Mouse (Mus musculus) cerebellum, adult (tissue): Measurements from ENCODE around the gene Mdm4.

Source experiments
- ATAC-seq: cut with Nextera tagmentation; 2 replicates; pipeline ENCODE4 v1.9.2; 2017; ENCODE audit warnings: mild to moderate bottlenecking, moderate library complexity, mixed read lengths; ENCODE audit not compliant: insufficient number of reproducible peaks, low FRiP score, low TSS enrichment

Mdm4 gene

DNA sequence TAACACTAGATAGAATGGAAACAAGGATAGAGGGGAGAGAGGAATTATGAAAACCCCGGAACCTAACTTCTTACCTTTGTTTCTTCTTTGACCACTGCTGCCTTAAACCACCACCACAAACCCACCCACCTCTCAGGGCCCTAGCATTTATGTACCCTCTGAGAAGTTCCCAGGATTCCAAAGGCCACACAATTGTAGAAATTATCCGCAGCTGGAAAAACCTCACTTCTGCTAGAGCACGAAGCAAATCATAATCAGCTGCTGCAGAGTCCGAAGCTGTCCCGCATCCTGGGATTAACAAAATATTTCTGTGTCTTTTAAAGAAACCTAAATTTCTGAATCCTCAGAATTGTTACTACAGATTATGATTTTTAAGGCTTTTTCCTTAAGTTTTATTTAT is at the start of gene Mdm4:
TSS of gene Mdm4 (minus strand) at position 101 of the 400 bp plus-strand sequence.
- ATAC-seq: no peak

DNA sequence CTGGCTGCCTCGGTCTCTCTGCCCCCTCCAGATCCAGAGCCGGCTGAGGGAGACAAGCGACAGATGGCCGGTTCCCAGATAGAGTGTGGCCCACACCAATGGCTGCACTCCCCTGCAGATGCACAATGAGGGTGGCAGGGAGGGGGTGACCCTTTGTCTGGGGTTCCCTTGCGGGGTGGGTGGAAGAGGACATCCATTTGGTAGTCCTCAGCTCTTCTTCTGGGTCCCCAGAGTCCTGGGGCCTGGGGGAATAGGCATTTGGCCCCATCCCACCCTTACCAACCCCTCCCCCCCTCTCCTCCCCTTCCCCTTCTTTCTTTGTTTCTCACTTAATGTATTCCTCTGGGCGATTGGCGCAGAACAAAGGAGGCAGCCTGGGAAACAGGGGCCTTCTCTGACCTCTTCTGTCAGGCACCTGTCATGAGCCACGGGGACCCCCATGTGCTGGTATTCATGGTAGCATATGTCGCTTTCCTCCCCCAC is 49.8 kb upstream of the Mdm4 start:
- no peak for ATAC-seq

DNA sequence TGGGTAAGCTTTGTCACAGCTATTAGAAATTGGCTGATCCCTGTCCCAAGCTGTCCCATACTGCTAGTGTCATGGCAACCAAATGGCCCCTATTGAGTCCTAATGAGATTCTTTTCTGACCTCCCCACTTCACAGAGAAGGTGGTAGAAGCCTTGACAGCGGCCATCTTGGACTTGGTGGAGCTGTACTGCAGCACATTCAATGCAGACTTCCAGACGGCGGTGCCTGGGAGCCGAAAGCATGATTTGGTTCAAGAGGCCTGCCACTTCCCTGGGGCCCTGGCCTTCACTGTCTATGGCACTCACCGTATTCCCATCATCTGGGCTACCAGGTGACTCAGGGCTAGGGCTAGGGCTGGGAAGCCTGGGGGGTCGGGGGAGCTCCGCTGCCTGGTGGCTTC is 49.1 kb upstream of the Mdm4 start:
- ATAC-seq: no peak

DNA sequence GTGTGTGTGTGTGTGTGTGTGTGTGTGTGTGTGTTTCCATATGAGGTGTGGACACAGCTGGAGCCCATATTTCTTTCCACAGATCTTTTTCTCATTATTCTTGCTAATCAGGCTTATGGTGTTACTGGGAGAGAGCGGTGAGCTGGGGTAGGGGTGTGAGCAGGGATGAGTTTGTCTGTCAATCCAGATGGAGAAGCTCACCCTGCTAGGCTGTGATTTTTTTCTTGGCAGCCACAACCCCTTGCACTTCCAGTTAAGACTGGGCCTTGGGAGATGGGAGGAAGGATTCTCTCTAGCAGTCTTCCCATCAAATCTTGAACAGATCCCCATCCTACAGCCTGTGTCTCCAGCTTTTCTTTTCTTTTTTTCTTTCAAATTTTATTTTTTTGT is 48.0 kb upstream of the Mdm4 start:
- no peak for ATAC-seq

DNA sequence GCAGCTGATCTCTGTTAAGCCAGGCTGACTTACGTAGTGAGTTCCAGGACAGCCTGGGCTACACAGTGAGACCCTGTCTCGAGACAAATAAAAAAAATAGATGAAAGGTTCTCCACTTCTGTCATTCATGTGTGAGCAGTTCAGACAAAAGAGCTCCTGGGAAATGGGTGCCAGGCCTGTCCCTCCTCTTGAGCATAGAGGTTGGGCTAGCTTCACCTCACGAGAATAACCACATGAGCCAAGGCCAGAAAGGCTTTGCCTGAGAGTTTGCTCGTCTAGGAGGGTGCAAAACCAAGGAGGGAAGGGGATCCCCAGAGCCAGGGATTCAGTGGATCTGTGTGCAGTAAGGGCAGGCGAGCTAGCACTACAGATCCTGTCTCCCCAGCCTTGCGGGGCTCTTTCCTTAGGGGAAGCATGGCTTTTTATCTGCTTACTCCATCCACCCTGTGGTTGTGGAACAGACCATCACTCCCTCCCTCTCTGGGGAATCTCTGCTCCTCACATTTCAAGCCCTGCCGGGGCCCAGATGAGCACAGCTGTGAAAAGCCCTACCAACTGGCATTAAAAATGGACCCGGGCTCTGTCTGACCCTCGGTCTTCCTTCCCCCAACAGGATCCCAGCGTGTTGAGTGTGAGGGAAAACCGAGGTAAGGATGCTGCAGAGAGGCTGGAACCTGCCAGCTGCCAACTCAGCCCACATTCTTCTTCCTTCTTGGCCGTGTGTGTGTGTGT is 47.4 kb upstream of the Mdm4 start:
- no peak for ATAC-seq

DNA sequence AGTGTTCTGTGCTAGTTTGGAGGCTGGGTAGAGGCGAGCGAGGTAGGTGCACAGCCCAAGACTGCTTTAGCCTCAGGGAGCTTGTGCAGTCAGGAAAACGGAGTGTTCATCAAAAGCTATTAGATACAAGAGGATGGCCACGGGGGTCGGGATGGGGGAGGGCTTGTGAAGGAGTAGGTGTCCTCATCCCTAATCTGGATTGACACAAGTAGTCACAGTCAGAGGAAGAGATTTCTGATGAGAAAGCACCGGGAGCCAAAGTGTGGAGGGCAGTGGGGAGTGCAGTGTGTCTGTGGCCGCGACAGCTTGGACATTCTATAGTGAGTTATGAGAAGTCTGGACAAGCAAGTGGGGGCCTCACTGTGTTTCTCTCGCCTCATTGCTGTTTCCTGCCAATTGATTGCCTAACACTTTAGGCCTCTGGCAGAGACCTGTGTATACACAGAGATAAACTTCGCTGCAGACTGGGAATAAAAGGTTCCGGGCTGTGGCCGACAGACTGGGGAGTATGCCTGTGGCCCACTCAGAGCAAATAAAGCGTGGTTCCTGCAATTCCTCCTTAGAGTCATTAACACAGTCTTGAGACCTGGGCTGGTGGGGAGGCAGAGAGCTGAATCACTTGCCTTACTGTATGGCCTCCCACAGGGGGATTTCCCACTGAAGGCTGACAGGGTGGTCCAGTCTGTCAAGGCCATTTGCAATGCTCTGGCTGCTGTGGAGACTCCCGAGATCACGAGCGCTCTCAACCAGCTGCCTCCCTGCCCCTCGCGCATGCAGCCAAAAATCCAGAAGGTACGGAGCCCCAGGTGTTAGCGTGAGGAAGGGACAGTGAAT is 46.5 kb upstream of the Mdm4 start:
- no peak for ATAC-seq

DNA sequence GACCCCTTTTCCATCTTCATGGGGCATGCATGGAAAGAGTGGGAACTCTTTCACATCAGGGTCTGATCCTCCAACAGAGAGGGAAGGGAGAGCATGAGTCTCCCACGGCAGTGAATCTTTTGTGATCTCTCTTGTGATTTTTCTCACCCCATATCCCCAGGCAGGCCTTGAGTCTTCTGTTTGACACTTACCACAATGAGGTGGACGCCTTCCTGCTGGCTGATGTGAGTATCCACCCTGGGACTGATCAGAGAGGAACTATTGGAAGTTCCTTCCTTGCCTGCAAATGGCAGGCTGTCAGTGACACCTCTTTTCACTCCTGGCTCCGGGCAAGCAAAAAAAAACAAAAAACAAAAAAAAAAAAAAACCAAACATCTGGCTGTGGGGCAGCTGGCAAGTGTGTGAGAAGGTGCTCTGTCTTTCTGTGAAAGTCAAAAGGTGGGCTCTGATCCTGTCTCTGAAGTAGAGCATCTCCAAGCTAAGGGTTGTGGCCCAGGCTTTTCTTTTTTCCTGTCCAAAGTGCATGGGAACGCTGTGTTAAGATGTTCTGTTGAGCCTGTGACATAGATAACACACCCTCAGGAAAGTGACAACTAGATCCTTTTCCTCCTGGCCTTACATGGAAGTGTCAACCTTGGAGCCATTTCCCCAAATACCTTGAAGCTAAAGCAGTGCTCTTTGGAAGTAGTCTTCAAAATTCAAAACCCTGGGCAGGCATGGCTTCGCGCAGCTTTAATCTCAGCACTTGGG is 45.5 kb upstream of the Mdm4 start:
- ATAC-seq: no peak

DNA sequence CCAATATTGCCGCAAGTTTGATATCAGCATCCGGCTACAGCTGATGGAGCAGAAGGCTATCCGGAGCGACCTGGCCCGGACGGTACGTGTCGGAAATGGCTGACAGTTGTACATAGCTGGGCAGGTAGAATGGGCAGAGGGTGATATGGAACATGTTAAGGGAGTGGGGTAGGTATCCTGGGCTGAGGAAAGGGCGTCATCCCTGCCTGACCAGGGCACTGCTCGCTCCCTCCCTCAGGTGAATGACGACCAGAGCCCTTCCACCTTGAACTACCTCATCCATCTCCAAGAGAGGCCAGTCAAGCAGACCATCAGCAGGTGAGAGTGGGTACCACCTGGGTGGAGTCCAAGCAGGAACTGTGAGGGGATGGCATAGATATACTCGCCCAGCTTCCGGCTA is 44.2 kb upstream of the Mdm4 start:
- ATAC-seq: no peak

DNA sequence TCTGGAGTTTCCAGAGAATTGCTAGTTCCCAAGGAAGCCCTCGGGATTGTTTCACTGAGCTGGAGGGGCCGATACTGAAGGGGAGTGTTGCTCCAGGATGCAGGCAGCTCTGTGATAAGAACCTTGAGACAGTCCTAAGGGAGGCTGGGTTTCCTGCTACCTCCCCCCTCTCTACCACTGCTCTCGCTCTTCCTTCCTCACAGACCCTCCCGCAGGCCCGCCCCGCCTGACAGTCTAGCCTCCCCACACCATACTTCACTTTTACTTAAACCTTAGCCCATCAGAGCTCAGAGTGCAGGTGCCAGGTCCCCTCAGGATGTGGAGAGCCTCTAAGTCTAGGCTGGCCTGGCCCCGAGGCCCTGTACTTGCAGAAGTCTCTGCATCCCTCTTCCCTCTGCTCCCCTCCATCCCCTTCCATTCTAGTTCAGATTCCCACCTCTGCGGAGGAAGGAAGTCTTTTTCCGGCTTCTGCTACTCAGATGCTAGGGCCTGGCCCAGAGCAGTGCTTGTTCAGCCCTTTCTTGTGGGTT is 43.0 kb upstream of the Mdm4 start:
- no peak for ATAC-seq

DNA sequence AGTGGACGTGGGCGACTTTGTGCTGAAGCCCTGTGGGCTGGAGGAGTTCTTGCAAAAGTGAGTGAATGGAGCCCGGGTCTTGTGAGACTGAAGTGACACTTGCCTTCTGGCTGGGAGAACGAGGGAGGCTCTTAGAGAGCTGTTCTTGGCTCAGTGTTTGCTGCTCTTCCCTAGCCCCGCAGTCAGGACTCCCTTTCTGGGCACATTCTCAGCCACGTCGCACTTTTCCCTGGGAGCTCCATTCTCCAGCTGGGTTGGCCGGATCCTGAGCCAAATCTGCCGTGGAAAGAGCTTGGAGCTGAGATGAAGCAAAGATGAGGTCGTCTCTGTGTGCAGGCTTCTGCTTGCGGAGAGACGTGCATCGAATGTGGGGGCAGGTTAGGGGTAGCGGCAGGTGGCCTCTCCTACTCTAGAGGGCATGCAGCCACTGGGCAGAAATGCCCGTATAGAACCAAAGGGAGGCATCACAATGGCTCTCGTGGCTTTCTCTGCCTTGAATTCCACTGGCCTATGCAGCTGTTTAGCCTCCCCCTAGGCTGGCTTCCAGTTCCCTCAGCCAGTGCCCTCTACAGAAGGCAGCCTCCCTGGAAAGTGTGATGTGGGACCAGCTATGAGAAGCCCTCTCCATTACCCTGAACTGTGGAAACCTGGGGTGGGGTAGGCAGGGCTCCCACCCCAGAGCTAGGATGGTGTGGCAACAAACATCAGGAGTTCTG is 41.5 kb upstream of the Mdm4 start:
- ATAC-seq: no peak

DNA sequence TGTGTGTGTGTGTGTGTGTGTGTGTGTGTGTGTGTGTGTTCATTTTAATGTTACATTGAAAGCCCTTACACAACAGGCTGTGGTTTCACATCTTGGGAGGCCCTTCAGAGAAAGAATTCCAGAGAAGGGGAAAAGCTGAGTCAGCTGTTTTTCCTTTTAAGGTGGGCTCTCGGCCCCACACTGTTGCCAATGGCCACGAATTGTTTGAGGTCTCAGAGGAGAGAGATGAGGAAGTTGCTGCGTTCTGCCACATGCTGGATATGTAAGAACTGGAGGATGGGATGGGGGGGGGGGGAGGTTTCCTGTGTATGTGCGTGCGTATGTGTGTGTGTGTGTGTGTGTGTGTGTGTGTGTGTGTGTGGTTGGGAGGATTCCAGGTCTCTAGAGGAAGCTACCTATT is 39.8 kb upstream of the Mdm4 start:
- no peak for ATAC-seq

DNA sequence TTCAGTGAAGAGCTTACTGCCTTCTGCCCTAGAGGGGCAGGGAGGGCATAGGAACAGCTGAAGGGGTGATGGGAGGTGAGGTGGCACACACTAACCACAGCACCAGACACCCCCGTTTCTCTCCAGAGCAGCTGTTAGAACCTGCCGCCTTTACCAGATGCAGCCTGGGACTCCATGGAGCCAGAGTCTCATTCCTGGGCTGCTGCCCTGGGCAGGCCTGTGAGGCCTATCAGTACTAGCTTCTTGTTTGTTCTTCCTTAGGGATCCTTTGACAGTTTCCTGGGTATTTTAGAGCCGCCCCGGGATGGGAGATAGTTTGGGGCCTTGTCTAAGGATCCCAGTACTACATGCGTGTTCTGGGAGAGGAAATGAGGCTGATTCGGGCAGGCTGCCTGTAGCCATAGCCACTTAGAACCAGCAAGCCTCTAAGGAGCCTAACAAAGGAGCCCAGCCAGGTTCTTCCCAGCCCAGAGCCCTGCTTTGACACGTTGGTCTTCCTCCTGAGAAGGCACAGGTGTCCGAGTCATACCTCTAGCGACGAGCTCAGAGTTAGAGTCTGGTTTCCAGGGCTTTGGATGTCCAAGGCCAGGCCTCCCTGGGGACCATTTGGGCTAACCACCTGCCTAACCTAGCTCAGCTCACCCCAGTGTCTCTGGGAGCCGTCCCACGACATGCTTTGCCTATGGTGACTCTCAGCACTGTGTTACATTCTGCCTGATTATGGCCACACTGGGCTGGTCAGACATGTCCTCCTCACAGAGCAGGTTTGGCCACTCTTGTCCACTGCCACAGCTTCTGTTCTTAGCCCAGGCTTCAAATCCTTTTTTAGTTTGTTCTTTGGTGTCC is 39.1 kb upstream of the Mdm4 start:
- no peak for ATAC-seq

DNA sequence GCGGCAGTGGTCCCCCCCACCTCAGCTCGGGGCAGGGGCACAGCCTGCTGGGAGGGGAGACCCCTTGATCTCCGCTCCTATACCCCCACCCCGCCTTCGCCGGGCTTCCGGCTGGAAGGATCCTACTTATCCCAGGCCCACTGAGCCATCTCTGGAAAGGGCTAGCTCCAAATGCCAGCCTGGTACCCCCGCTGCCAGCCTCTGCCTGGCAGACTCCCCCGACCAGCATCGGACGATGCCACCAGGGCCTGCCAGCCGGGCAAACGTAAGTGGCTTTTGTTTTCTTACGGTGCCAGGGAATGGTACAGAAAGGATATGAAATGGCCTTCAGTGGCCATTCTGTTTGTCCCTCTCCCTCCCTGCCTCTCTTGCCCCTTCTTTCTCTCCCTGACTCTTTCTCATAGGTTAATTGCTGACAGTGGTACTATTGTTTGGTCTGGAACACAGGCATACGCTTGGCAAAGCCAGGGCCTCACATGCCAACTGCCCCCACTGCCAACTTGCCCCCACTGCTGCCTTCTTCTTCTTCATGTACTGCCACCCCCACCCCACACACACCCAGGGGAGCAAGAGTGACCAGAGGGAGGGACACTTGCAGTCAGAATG is 38.4 kb upstream of the Mdm4 start:
- ATAC-seq: no peak

DNA sequence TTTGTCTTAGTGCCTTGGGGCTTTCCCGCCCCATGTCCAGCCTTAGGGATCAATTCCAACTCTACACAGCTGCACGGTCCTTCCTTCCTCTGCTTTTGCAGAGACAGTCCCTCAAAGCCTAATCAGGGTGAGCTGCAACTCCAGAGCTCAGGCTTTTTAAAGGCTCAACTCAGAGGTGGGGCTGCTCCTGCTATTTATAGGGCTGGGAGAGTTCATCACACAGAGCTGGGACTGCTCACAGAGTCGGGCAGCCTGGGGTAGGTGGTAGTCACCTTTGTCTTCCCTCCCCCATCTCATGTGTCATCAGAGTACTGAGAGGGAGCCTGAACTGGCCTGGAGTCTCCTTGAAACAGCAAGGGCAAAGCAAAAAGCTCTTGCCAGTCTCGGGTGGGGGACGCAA is 37.9 kb upstream of the Mdm4 start:
- no peak for ATAC-seq

DNA sequence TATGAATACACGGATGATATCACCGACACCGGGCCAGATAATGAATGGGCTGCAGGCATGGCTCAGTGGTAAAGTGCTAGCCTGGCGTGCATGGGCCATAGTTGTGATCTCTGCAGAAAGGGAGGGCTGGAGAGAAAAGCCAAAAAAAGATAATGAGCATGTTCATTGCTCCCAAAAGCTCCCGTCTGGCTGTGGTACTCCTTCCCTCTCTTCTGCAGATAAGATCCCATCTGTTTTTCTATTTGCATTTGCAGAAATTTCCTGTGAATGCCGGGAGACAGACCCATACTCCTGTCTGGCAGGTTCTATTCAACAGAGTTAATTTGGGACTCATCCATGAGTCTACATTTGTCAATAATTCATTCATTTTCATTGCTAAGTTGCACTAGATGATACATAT is 32.8 kb upstream of the Mdm4 start:
- no peak for ATAC-seq

DNA sequence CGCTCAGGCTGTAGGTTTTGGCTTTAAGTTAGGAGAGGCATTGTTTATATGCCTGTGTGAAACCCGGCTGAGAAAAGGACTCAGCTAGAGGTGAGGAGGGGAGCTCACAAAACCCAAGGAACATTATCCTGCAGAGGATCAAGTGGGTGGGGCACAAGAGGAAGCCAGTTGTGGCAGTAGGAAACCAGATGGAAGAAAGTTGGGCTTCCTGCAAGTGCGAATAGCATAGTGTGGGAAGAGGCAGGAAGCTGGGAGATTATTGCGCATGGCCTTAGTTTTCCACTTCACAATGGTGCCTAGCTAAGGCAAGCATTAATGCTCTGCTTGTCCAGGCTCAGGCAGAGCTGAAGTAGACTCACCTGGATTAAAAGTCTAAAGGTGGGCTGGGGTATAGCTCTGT is 30.3 kb upstream of the Mdm4 start:
- ATAC-seq: no peak

DNA sequence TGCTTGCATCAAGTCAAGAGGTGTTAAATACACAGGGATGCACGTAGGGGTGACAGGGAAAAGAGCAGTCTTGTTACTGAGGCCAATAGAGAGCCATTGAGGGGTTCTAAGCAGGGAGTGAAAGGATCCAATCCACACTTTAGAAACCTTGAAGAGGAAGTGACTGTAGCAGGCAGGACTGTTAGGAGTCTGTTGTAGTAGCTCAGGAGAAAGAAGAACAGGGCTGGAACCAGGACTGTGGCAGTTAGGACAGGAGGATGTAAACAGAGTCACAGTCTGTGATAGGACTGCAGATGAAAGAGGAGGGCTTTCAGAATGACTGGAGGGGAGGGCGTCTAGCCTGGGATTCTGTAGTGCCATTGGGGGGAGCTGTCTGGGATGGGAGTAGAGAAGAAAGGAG is 29.2 kb upstream of the Mdm4 start:
- no peak for ATAC-seq

DNA sequence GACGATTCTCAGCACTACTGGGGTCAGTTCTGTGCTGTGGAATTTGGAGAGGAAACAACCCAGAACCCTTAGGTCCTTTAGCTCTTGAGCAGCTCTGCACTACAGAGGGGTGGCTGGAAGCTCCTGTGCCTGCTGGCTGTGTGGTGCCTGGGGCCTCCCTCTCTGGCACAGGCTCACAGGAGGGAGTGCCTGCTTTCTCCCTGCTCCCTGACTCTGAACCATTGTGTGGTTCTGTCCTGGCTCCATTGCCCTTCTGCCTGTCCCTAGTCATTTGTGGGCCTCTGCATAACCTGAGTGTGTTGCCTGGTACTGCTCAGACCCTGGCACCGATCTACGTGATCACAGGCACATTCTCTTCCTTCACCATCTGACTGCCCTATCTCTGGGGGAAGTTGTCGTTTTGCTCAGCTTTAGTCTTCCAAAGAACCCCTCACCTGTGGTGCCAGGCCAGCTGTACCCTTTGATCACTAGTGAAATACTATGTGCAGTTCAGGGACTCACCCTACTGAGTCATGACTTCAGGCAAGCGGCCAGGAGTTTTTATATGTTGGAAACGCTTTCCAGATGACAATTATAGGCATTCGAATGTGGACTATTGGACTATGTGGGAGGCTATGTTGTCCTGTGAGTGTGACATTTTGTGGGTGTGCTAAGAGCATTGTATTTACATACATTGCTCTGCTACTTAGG is 27.1 kb upstream of the Mdm4 start:
- ATAC-seq: no peak
